Mouse (Mus musculus): Measurements from ENCODE around the gene 1700020L24Rik.

GRCm38 (mm10) chr11:83442596-83443267 lies 5.3 kb downstream of the 1700020L24Rik start:
- TF ChIP-seq CTCF (IDR thresholded peaks at IDR 0.05 in 2 of 3, conservative IDR thresholded peaks at IDR 0.05 in 1 of 3; ENCODE audit: control insufficient read depth in 1 of 3, insufficient read depth in 1 of 3, low read depth in 2 of 3, low read length in 3 of 3, poor library complexity in 1 of 3, severe bottlenecking in 1 of 3) (peak; percentile 59 to 84 (median 75)), MYB (IDR thresholded peaks at IDR 0.05; ENCODE audit: low read depth, low read length) (no peak), POLR2AphosphoS5 (IDR thresholded peaks at IDR 0.05; ENCODE audit: borderline replicate concordance, low read depth, low read length) (no peak), TAL1 (IDR thresholded peaks at IDR 0.05; ENCODE audit: low read length) (no peak), RCOR1 (IDR thresholded peaks at IDR 0.05; ENCODE audit: low read depth, low read length) (no peak), MYC (IDR thresholded peaks at IDR 0.05; ENCODE audit: low read depth, low read length) (no peak), ZC3H11A (IDR thresholded peaks at IDR 0.05; ENCODE audit: low read depth, low read length) (peak; percentile 61), USF1 (IDR thresholded peaks at IDR 0.05; ENCODE audit: low read depth, low read length) (no peak), TCF12 (IDR thresholded peaks at IDR 0.05; ENCODE audit: low read depth, low read length) (no peak), EP300 (IDR thresholded peaks at IDR 0.05; ENCODE audit: low read depth in 1 of 2, low read length in 2 of 2) (no peak), ZNF384 (IDR thresholded peaks at IDR 0.05; ENCODE audit: low read depth, low read length) (no peak), POLR2A (IDR thresholded peaks at IDR 0.05; ENCODE audit: control insufficient read depth in 1 of 2, insufficient read depth in 1 of 2, low read depth in 1 of 2, low read length in 2 of 2, poor library complexity in 1 of 2) (no peak), ZMIZ1 (IDR thresholded peaks at IDR 0.05; ENCODE audit: low read depth, low read length) (no peak)
